In genomic region chr1:166282597-166283210, GRCm38 (mm10) we compare ENCODE assay signal across 9 mouse cellular contexts. TPM values are rescaled to one million over a fixed set of nuclear protein-coding genes. Genes with fewer than 3 reads are reported as not detected.
DNase-seq lines count a peak whose midpoint lies in the region; ATAC-seq and TF ChIP-seq lines count a peak whose summit lies in the region.
"Had no signal": no experiment of that assay in that cellular context is flagged by ENCODE, and none has a peak within 500 bp of the region (broad histone marks: within the 10 kb centered on the region; RNA-seq: fewer than 3 reads in every experiment).

No protein-coding gene starts in this region.

- intact Hi-C loops in gastrocnemius, postnatal 36 days (cut with DNase I) = no loop called here

- peak; percentile 58 for DNase-seq in adrenal gland, postnatal 14 days
- DNase-seq in neural tube, embryonic 11.5 days (ENCODE audit: low spot score) = peak; percentile 96
- DNase-seq in spleen, postnatal 4 days (ENCODE audit: low spot score in 2 of 2) = no peak
- no peak for DNase-seq in gastrocnemius, postnatal 36 days

- H3K9ac ChIP-seq in ES-Bruce4 (ENCODE audit: low read depth, poor library complexity, severe bottlenecking) = no peak overlapping the region
- no peak overlapping the region for H3K9ac ChIP-seq in forebrain, embryonic 12.5 days
- H3K9ac ChIP-seq in intestine, postnatal 0 days (ENCODE audit: low read depth, low read length) = no peak overlapping the region
- peak overlapping the region; percentile 5; the same call in 1 of the 2 replicates for H3K9ac ChIP-seq in limb, embryonic 12.5 days (replicated peaks)
- H3K9ac ChIP-seq in neural tube, embryonic 11.5 days (ENCODE audit: low read length) = peak overlapping the region; percentile 9; the same call in 1 of the 2 replicates

- H3K4me3 ChIP-seq in ES-Bruce4 (ENCODE audit: low read depth, low read length) = no peak overlapping the region
- H3K4me3 ChIP-seq in forebrain, embryonic 12.5 days (replicated peaks) = peak overlapping the region; percentile 19
- H3K4me3 ChIP-seq in intestine, postnatal 0 days (ENCODE audit: low read depth, low read length) = no peak overlapping the region
- H3K4me3 ChIP-seq in limb, embryonic 12.5 days (replicated peaks) = peak overlapping the region; percentile 21
- 0 out of 2 replicates have a peak overlapping the region, but pooled peaks have one; percentile 3 for H3K4me3 ChIP-seq in neural tube, embryonic 11.5 days (ENCODE audit: low read depth, low read length)

- H3K36me3 ChIP-seq in ES-Bruce4 (ENCODE audit: control insufficient read depth, insufficient read depth, low read length, poor library complexity, severe bottlenecking) = no peaks in the 10 kb centered on the region
- H3K36me3 ChIP-seq in forebrain, embryonic 12.5 days (replicated peaks) = no peaks in the 10 kb centered on the region
- H3K36me3 ChIP-seq in intestine, postnatal 0 days (ENCODE audit: control insufficient read depth, insufficient read depth) = no peaks in the 10 kb centered on the region
- no peaks in the 10 kb centered on the region for H3K36me3 ChIP-seq in limb, embryonic 12.5 days
- no peaks in the 10 kb centered on the region for H3K36me3 ChIP-seq in neural tube, embryonic 11.5 days (ENCODE audit: control insufficient read depth, insufficient read depth, low read length)

- peak; percentile 91 for ATAC-seq in forebrain, embryonic 12.5 days (ENCODE audit: low FRiP score)
- no peak for ATAC-seq in intestine, postnatal 0 days
- ATAC-seq in limb, embryonic 12.5 days (ENCODE audit: insufficient number of reproducible peaks, insufficient read depth, low FRiP score, low TSS enrichment, low read depth) = peak; percentile 80
- peak; percentile 95 for ATAC-seq in neural tube, embryonic 11.5 days (ENCODE audit: insufficient read depth, low FRiP score, low TSS enrichment)

- TF ChIP-seq EP300 in ES-Bruce4 (IDR thresholded peaks at IDR 0.05; ENCODE audit: insufficient read depth, low read depth, low read length) = 0 out of 2 replicates have a peak, but pooled peaks have one; percentile 34

- under 1% methylated on average over 22 of the region's 22 CpGs for WGBS in forebrain, embryonic 12.5 days
- 13% methylated on average over 22 of the region's 22 CpGs for WGBS in intestine, postnatal 0 days
- WGBS in limb, embryonic 12.5 days = 6% methylated on average over 22 of the region's 22 CpGs
- 3% methylated on average over 22 of the region's 22 CpGs for WGBS in neural tube, embryonic 11.5 days

- TF ChIP-seq CTCF in ES-Bruce4 (IDR thresholded peaks at IDR 0.05; ENCODE audit: low read depth, low read length) = no peak
- TF ChIP-seq CTCF in intestine, postnatal 0 days (IDR thresholded peaks at IDR 0.05; ENCODE audit: low read depth) = no peak

- H3K27ac ChIP-seq in ES-Bruce4 (ENCODE audit: insufficient read depth, low read length) = no peak overlapping the region
- peak overlapping the region; percentile 96 for H3K27ac ChIP-seq in forebrain, embryonic 12.5 days
- no peak overlapping the region for H3K27ac ChIP-seq in intestine, postnatal 0 days (ENCODE audit: low read depth, low read length)
- H3K27ac ChIP-seq in limb, embryonic 12.5 days = no peak overlapping the region
- peak overlapping the region; percentile 93 for H3K27ac ChIP-seq in neural tube, embryonic 11.5 days (ENCODE audit: low read depth, low read length)

- H3K27me3 ChIP-seq in ES-Bruce4 (ENCODE audit: control insufficient read depth, insufficient read depth, low read length, poor library complexity, severe bottlenecking) = peaks cover 1% of the 10 kb centered on the region; the same call in 1 of the 2 replicates
- H3K27me3 ChIP-seq in forebrain, embryonic 12.5 days = no peaks in the 10 kb centered on the region
- no peaks in the 10 kb centered on the region for H3K27me3 ChIP-seq in intestine, postnatal 0 days (replicated peaks; ENCODE audit: control insufficient read depth, insufficient read depth, low read length)
- H3K27me3 ChIP-seq in limb, embryonic 12.5 days = no peaks in the 10 kb centered on the region
- H3K27me3 ChIP-seq in neural tube, embryonic 11.5 days (ENCODE audit: control insufficient read depth, insufficient read depth, low read length) = no peaks in the 10 kb centered on the region

- H3K4me2 ChIP-seq in forebrain, embryonic 12.5 days = peak overlapping the region; percentile 47
- peak overlapping the region; percentile 43 for H3K4me2 ChIP-seq in intestine, postnatal 0 days (replicated peaks; ENCODE audit: low read depth)
- H3K4me2 ChIP-seq in limb, embryonic 12.5 days = peak overlapping the region; percentile 54
- peak overlapping the region; percentile 32 for H3K4me2 ChIP-seq in neural tube, embryonic 11.5 days (ENCODE audit: low read depth)

- peaks cover 2% of the 10 kb centered on the region for H3K4me1 ChIP-seq in ES-Bruce4 (ENCODE audit: control insufficient read depth, insufficient read depth, low read length)
- H3K4me1 ChIP-seq in forebrain, embryonic 12.5 days = peaks cover 95% of the 10 kb centered on the region
- no peaks in the 10 kb centered on the region for H3K4me1 ChIP-seq in intestine, postnatal 0 days (replicated peaks; ENCODE audit: control insufficient read depth, insufficient read depth, low read length)
- peaks cover 37% of the 10 kb centered on the region for H3K4me1 ChIP-seq in limb, embryonic 12.5 days (replicated peaks)
- H3K4me1 ChIP-seq in neural tube, embryonic 11.5 days (ENCODE audit: control insufficient read depth, insufficient read depth, low read length) = peaks cover 55% of the 10 kb centered on the region

- TF ChIP-seq POLR2A in ES-Bruce4 (IDR thresholded peaks at IDR 0.05; ENCODE audit: insufficient read depth, low read length) = no peak

- H3K9me3 ChIP-seq in ES-Bruce4 (replicated peaks; ENCODE audit: control insufficient read depth, insufficient read depth, low read length, poor library complexity, severe bottlenecking) = no peaks in the 10 kb centered on the region
- no peaks in the 10 kb centered on the region for H3K9me3 ChIP-seq in forebrain, embryonic 12.5 days
- no peaks in the 10 kb centered on the region for H3K9me3 ChIP-seq in intestine, postnatal 0 days (ENCODE audit: control insufficient read depth)
- H3K9me3 ChIP-seq in limb, embryonic 12.5 days = no peaks in the 10 kb centered on the region
- H3K9me3 ChIP-seq in neural tube, embryonic 11.5 days (ENCODE audit: control insufficient read depth, low read length) = no peaks in the 10 kb centered on the region

RNA-seq across cellular contexts. Expression of gene Ildr2, which starts 28.8 kb away (rescaled TPM):
- polyA plus RNA-seq in ES-Bruce4 (2011; ENCODE audit: insufficient read depth, insufficient read length, low read depth, missing spikeins) = 0.18 TPM in 1 of 2 replicates, not detected in the other
- 3.3 and 4.5 TPM in 2 replicates for total RNA-seq in adrenal gland, postnatal 14 days (2021)
- polyA plus RNA-seq in forebrain, embryonic 12.5 days (2016; fragmentation: Nextera tagmentation; extraction: Ambion mirVana) = 8.4 and 10.2 TPM in 2 replicates
- polyA plus RNA-seq in intestine, postnatal 0 days (2015; fragmentation: Nextera tagmentation; extraction: Ambion mirVana) = 0.43 and 0.60 TPM in 2 replicates
- polyA plus RNA-seq in limb, embryonic 12.5 days (2016; fragmentation: Nextera tagmentation; extraction: Ambion mirVana) = 0.23 and 0.29 TPM in 2 replicates
- polyA plus RNA-seq in neural tube, embryonic 11.5 days (2014; fragmentation: Nextera tagmentation; extraction: Ambion mirVana) = 4.6 and 5.1 TPM in 2 replicates
- 1 to 10 TPM; 1.2 to 1.6 TPM for total RNA-seq in gastrocnemius, postnatal 36 days (2021)

RNA-seq across cellular contexts. Expression of gene Mael, which starts 44.2 kb away (rescaled TPM):
- 2.7 and 4.8 TPM in 2 replicates for polyA plus RNA-seq in ES-Bruce4 (2011; ENCODE audit: insufficient read depth, insufficient read length, low read depth, missing spikeins)
- not detected in 2 replicates for total RNA-seq in adrenal gland, postnatal 14 days (2021)
- not detected in 2 replicates for polyA plus RNA-seq in forebrain, embryonic 12.5 days (2016; fragmentation: Nextera tagmentation; extraction: Ambion mirVana)
- not detected in 2 replicates for polyA plus RNA-seq in intestine, postnatal 0 days (2015; fragmentation: Nextera tagmentation; extraction: Ambion mirVana)
- 0.14 TPM in 1 of 2 replicates, not detected in the other for polyA plus RNA-seq in limb, embryonic 12.5 days (2016; fragmentation: Nextera tagmentation; extraction: Ambion mirVana)
- polyA plus RNA-seq in neural tube, embryonic 11.5 days (2014; fragmentation: Nextera tagmentation; extraction: Ambion mirVana) = not detected in 2 replicates
- not detected for total RNA-seq in gastrocnemius, postnatal 36 days (2021)
- total RNA-seq: liver, adult 2 months had no signal
- polyA plus RNA-seq: liver, adult 2 months had no signal

Comparison
In these comparisons a context has a peak if more than half of its experiments do, and no peak if none do; other contexts are left out.
1. H3K27ac ChIP-seq: peak in forebrain, embryonic 12.5 days (single experiment) and neural tube, embryonic 11.5 days (single experiment); none in ES-Bruce4 (single experiment), intestine, postnatal 0 days (single experiment) and limb, embryonic 12.5 days (single experiment).
2. H3K4me3 ChIP-seq: peak in forebrain, embryonic 12.5 days (single experiment), limb, embryonic 12.5 days (single experiment) and neural tube, embryonic 11.5 days (single experiment); none in ES-Bruce4 (single experiment) and intestine, postnatal 0 days (single experiment).
3. H3K9ac ChIP-seq: peak in limb, embryonic 12.5 days (single experiment) and neural tube, embryonic 11.5 days (single experiment); none in ES-Bruce4 (single experiment), forebrain, embryonic 12.5 days (single experiment) and intestine, postnatal 0 days (single experiment).
4. DNase-seq: peak in adrenal gland, postnatal 14 days (single experiment) and neural tube, embryonic 11.5 days (single experiment); none in spleen, postnatal 4 days (0 of 2) and gastrocnemius, postnatal 36 days (0 of 2).
5. Peak in every context shown above with its lines, with median percentiles within 50 percentile points of each other: H3K4me2 ChIP-seq.